Mouse (Mus musculus): Measurements from ENCODE around the gene Tm9sf1. TPM values are rescaled to one million over a fixed set of nuclear protein-coding genes. Genes with fewer than 3 reads are reported as not detected.

The Tm9sf1 gene
- polyA plus RNA-seq, 1 experiment from 2014 or later = 108 TPM

- Histone ChIP-seq H3K27me3 (no peaks in the 10 kb centered on the region), H3K9ac (no peak overlapping the region), H3K4me1 (no peaks in the 10 kb centered on the region), H3K9me3 (no peaks in the 10 kb centered on the region), H3K4me3 (no peak overlapping the region), H3K36me3 (peaks cover 98% of the 10 kb centered on the region), H3K27ac (no peak overlapping the region), H3K4me2 (replicated peaks) (no peak overlapping the region)
- no peak for ATAC-seq (ENCODE audit: low FRiP score, low read depth)
- WGBS = 74% methylated on average over 27 of the region's 27 CpGs
These were observed 15.4 kb downstream of the Tm9sf1 start for GRCm38 (mm10) chr14:55628077-55628827.

DNA sequence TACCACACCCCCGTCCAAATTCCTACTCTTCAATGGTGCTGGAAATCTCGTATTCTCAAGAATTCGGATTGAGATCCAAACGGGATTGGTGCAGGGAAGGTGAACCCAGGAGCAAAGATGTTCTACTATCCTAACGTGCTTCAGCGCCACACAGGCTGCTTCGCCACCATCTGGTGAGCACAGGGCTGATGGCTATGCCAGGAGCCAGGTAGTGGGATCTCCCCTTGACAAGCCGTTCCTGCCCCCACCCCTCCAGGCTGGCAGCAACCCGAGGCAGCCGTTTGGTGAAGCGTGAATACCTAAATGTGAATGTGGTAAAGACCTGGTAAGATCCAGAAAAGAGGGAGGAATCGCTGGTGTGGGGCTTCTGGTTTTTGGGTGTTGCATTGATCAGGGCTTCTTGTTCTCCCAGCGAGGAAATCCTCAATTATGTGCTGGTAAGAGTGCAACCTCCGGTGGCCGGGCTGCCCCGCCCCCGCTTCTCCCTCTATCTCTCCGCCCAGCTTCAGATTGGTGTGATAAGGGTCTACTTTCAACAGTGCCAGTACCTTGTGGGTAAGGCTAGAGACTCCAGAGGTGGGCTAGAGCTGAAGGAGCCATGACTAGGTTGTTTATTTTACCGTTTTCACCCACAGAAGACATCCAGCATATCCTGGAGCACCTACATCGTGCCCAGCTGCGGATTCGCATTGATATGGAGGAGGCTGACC is 25.0 kb downstream of the Tm9sf1 start:
- peak overlapping the region; percentile 34 for H3K4me3 ChIP-seq
- H3K27me3 ChIP-seq = no peaks in the 10 kb centered on the region; the same call in 1 of the 2 replicates
- no peak for ATAC-seq (ENCODE audit: low FRiP score, low read depth)
- peak overlapping the region; percentile 43 for H3K9ac ChIP-seq
- H3K27ac ChIP-seq = no peak overlapping the region
- peaks cover 6% of the 10 kb centered on the region; the same call in 1 of the 2 replicates for H3K4me1 ChIP-seq
- peaks cover 7% of the 10 kb centered on the region for H3K36me3 ChIP-seq
- H3K4me2 ChIP-seq (replicated peaks) = peak overlapping the region; percentile 58
- 49% methylated on average over 22 of the region's 22 CpGs for WGBS
- no peaks in the 10 kb centered on the region for H3K9me3 ChIP-seq

GRCm38 (mm10) chr14:55617822-55618221 is 25.8 kb downstream of the Tm9sf1 start, which contains the start of gene Rec8:
Gene Rec8, plus strand, starts transcription at chr14:55618037.
- Histone ChIP-seq H3K4me2 (replicated peaks) (peak within 1 kb of the TSS; percentile 58), H3K4me1 (peaks cover 6% of the 10 kb centered on the region; the same call in 1 of the 2 replicates), H3K27ac (no peak within 1 kb of the TSS), H3K9me3 (no peaks in the 10 kb centered on the region), H3K36me3 (0 out of 2 replicates have a peak, but pooled peaks cover 3% of the 10 kb centered on the region), H3K4me3 (peak within 1 kb of the TSS; percentile 34), H3K9ac (peak within 1 kb of the TSS; percentile 43), H3K27me3 (no peaks in the 10 kb centered on the region; the same call in 1 of the 2 replicates)
- 16% methylated on average over 21 of the region's 21 CpGs for WGBS
- ATAC-seq (ENCODE audit: low FRiP score, low read depth) = peak; percentile 79

GRCm38 (mm10) chr14:55616844-55617243 is 26.8 kb downstream of the Tm9sf1 start:
- 82% methylated on average over 2 of the region's 2 CpGs for WGBS
- Histone ChIP-seq H3K9ac (no peak overlapping the region), H3K36me3 (no peaks in the 10 kb centered on the region), H3K9me3 (no peaks in the 10 kb centered on the region), H3K27ac (no peak overlapping the region), H3K4me1 (peaks cover 6% of the 10 kb centered on the region; the same call in 1 of the 2 replicates), H3K4me3 (no peak overlapping the region), H3K27me3 (no peaks in the 10 kb centered on the region; the same call in 1 of the 2 replicates), H3K4me2 (replicated peaks) (no peak overlapping the region)
- ATAC-seq (ENCODE audit: low FRiP score, low read depth) = no peak

DNA sequence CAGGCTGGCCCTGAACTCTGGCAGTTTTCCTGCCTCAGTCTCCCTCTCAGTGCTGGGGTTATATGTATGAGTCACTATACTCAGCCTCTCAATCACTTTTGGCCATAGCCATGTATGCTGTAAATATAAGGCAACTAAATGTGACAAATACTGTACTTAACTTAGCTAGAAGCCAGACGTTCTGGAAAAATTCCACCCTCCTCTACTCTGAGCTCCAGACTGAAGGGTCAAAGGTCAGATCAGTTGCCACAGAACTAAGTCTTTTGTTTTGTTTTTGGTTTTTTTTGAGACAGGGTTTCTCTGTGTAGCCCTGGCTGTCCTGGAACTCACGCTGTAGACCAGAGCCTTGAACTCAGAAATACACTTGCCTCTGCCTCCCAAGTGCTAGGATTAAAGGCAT is 27.7 kb downstream of the Tm9sf1 start:
- Histone ChIP-seq H3K27me3 (no peaks in the 10 kb centered on the region; the same call in 1 of the 2 replicates), H3K4me2 (replicated peaks) (no peak overlapping the region), H3K4me3 (no peak overlapping the region), H3K27ac (no peak overlapping the region), H3K9me3 (no peaks in the 10 kb centered on the region), H3K4me1 (peaks cover 6% of the 10 kb centered on the region; the same call in 1 of the 2 replicates), H3K36me3 (no peaks in the 10 kb centered on the region), H3K9ac (no peak overlapping the region)
- ATAC-seq (ENCODE audit: low FRiP score, low read depth) = no peak
- WGBS = 49% methylated on average over 2 of the region's 2 CpGs

DNA sequence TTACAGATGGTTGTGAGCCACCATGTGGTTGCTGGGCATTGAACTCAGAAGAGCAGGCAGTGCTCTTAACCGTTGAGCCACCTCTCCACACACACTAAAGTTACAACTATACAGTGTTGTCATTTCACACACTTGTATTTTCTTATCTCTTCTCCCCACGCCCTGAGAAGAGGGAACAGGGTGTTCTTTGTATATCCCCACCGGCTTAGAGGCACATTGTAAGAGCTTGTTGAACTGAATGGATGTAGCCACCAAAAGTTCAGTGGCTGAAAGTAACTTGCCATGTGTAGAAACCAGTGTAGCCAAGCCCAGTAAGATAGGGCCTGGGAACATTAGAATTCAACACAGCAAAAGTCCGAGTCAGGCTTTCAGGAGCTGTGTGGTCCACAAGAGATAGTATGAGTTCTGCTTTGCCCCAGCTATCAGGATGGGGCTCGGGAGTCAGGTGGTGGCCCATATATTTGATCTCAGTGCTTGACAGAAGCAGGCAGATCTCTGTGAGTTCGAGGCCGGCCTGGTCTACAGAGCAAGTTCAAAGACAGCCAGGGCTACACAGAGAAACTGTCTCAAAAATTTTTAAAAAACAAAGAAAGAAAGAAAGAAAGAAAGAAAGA is 28.9 kb downstream of the Tm9sf1 start:
- Histone ChIP-seq H3K9ac (no peak overlapping the region), H3K27ac (no peak overlapping the region), H3K27me3 (no peaks in the 10 kb centered on the region; the same call in 1 of the 2 replicates), H3K36me3 (peaks cover 5% of the 10 kb centered on the region; the same call in 1 of the 2 replicates), H3K9me3 (no peaks in the 10 kb centered on the region), H3K4me3 (no peak overlapping the region), H3K4me2 (replicated peaks) (no peak overlapping the region), H3K4me1 (peaks cover 6% of the 10 kb centered on the region; the same call in 1 of the 2 replicates)
- ATAC-seq (ENCODE audit: low FRiP score, low read depth) = no peak
- WGBS = 83% methylated on average over 7 of the region's 7 CpGs

DNA sequence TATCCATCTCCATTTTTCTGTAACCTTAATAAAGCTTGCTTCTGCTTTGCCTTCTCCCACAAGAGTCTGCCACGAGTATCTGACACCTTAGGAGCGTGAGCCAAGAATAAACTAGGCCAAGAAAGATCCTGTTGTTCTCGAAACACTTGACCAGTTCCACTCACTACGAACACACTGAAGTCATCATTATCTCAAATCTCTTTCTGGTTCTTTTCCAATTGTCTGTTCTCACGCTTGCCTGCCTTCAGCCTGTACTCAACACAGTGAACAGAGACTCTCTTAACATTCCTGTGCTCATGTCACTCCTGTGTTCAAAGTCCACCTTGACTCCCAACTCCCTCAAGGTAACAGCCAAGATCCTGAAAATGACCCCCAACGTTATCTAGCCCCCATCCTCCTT is 30.3 kb downstream of the Tm9sf1 start:
- H3K27me3 ChIP-seq = no peaks in the 10 kb centered on the region
- H3K27ac ChIP-seq = no peak overlapping the region
- WGBS = 76% methylated on average over 6 of the region's 6 CpGs
- no peak overlapping the region for H3K9ac ChIP-seq
- no peak for ATAC-seq (ENCODE audit: low FRiP score, low read depth)
- no peaks in the 10 kb centered on the region for H3K9me3 ChIP-seq
- H3K36me3 ChIP-seq = peaks cover 18% of the 10 kb centered on the region
- H3K4me3 ChIP-seq = no peak overlapping the region
- no peak overlapping the region for H3K4me2 ChIP-seq (replicated peaks)
- no peaks in the 10 kb centered on the region for H3K4me1 ChIP-seq

GRCm38 (mm10) chr14:55608339-55608738 is 35.3 kb downstream of the Tm9sf1 start:
- H3K4me3 ChIP-seq = no peak overlapping the region
- no peaks in the 10 kb centered on the region for H3K27me3 ChIP-seq
- no peak for ATAC-seq (ENCODE audit: low FRiP score, low read depth)
- H3K9me3 ChIP-seq = no peaks in the 10 kb centered on the region
- no peak overlapping the region for H3K4me2 ChIP-seq (replicated peaks)
- no peak overlapping the region for H3K9ac ChIP-seq
- no peak overlapping the region for H3K27ac ChIP-seq
- peaks cover 14% of the 10 kb centered on the region for H3K4me1 ChIP-seq
- 95% methylated on average over 6 of the region's 6 CpGs for WGBS
- peaks cover 49% of the 10 kb centered on the region for H3K36me3 ChIP-seq

DNA sequence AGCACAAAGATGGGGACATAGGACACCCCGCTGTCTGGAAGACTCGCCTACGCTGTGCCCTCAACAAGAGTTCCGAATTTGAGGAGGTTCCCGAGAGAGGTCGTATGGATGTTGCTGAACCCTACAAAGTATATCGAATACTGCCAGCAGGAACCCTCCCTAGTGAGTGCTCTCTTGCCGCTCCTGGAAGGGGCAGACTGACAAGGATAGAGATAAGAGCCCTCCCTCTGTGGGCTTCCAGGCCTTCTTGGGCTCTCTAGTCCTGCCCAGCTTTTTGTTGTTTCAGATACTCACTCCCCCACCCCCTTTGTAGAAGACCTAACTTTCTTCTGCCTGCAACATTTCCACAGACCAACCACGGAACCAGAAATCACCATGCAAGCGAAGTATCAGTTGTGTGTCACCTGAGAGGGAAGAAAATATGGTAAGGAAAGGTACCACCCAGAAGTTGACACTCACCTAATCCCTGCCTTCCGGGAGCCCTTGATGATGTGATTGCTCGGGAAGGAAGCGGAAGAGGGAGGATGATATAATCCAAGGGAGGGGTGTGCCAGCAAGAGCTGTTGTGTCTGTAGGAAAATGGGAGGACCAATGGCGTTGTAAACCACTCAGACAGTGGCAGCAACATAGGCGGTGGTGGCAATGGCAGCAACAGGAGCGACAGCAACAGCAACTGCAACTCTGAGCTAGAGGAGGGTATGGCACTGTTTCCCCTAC is 37.7 kb downstream of the Tm9sf1 start:
- Histone ChIP-seq H3K36me3 (peaks cover 74% of the 10 kb centered on the region), H3K9ac (no peak overlapping the region), H3K4me2 (replicated peaks) (no peak overlapping the region), H3K9me3 (no peaks in the 10 kb centered on the region), H3K27me3 (no peaks in the 10 kb centered on the region), H3K4me1 (peaks cover 17% of the 10 kb centered on the region), H3K4me3 (no peak overlapping the region), H3K27ac (no peak overlapping the region)
- no peak for ATAC-seq (ENCODE audit: low FRiP score, low read depth)
- 92% methylated on average over 16 of the region's 16 CpGs for WGBS

DNA sequence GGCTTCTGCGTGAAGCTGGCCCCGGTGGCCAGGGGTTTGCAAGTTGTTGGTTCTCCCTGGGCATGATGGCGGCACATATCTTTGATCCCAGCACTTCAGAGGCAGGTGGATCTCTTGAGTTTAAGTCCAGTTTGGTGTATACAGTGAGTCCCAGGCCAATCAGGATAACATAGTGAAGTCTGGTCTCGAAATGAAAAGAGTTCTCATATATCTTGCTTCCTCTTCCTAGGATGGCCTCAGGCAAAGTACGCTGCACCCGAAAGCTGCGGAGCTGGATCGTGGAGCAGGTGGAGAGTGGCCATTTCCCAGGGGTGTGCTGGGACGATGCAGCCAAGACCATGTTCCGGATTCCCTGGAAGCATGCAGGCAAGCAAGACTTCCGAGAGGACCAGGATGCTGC is 38.8 kb downstream of the Tm9sf1 start:
- Histone ChIP-seq H3K27me3 (no peaks in the 10 kb centered on the region), H3K4me1 (peaks cover 17% of the 10 kb centered on the region), H3K36me3 (peaks cover 80% of the 10 kb centered on the region), H3K9ac (no peak overlapping the region), H3K9me3 (no peaks in the 10 kb centered on the region), H3K4me2 (replicated peaks) (peak overlapping the region; percentile 64), H3K27ac (no peak overlapping the region), H3K4me3 (peak overlapping the region; percentile 41; the same call in 1 of the 2 replicates)
- no peak for ATAC-seq (ENCODE audit: low FRiP score, low read depth)
- 91% methylated on average over 11 of the region's 11 CpGs for WGBS

GRCm38 (mm10) chr14:55603633-55604576 is 39.7 kb downstream of the Tm9sf1 start:
- Histone ChIP-seq H3K4me3 (peak overlapping the region; percentile 41), H3K9ac (peak overlapping the region; percentile 65), H3K27ac (peak overlapping the region; percentile 72), H3K27me3 (no peaks in the 10 kb centered on the region), H3K9me3 (no peaks in the 10 kb centered on the region), H3K4me1 (peaks cover 17% of the 10 kb centered on the region), H3K36me3 (peaks cover 80% of the 10 kb centered on the region), H3K4me2 (replicated peaks) (peak overlapping the region; percentile 64)
- 16% methylated on average over 19 of the region's 19 CpGs for WGBS
- ATAC-seq (ENCODE audit: low FRiP score, low read depth) = peak; percentile 92
